Mouse (Mus musculus) lung, postnatal 0 days (tissue): ENCODE data around the gene Pdx1.

Source experiments
- CTCF ChIP-seq: IDR thresholded peaks from 2 replicates; pipeline ENCODE4 v1.5.1; 2016; ENCODE audit warnings: antibody characterized with exemption, mild to moderate bottlenecking
- EP300 ChIP-seq: IDR thresholded peaks from 2 replicates; pipeline ENCODE4 v1.6.1; 2016; ENCODE audit warnings: antibody characterized with exemption, mild to moderate bottlenecking, control low read depth

DNA sequence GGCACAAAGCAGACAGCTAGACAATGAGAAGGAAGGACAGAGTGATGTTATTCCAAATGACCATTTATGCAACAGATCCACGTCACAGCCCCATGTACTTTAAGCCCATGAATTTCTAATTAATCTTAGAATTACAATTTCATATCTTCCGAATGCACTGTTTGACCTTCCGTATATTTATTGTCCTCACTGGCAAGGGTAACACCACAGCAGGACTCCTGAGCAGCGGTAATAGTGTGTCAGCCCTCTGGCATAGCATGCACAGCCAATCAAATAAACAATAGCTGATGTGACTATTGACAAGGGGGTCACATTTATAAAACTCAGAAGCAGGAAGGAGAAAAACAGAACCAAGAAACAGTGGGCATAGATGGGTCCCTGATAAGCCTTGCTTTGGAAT, 9.0 kb upstream of the Pdx1 start:
- TF ChIP-seq CTCF (no peak), EP300 (no peak)
